Comparison of ENCODE assay signal across 25 mouse cellular contexts in genomic region chr11:115337826-115338225, GRCm38 (mm10). TPM values are rescaled to one million over a fixed set of nuclear protein-coding genes. Genes with fewer than 3 reads are reported as not detected.
DNase-seq lines count a peak whose midpoint lies in the region; ATAC-seq and TF ChIP-seq lines count a peak whose summit lies in the region.
"Had no signal": no experiment of that assay in that cellular context is flagged by ENCODE, and none has a peak within 500 bp of the region (broad histone marks: within the 10 kb centered on the region; RNA-seq: fewer than 3 reads in every experiment).

No protein-coding gene starts in this region.

- peak; percentile 34 for DNase-seq in kidney, adult 11 months
- DNase-seq in kidney, postnatal 14 days = no peak
- peak; percentile 48 for DNase-seq in kidney, adult 9 months
- no peak for DNase-seq in kidney, adult 18-20 months
- DNase-seq in frontal cortex, adult 2 months (ENCODE audit: extremely low spot score in 1 of 2, low spot score in 1 of 2) = no peak
- DNase-seq: adrenal gland, adult 2 months; adrenal gland, postnatal 10 days; adrenal gland, postnatal 25 days; cerebellum, adult 11 months; cerebellum, adult 18-20 months; cerebellum, adult 8-10 months; cerebellum, adult 9-11 months; cerebellum, postnatal 14 days; cerebellum, postnatal 36 days; embryo, embryonic 11 days had no signal

- peak overlapping the region; percentile 57 for H3K27ac ChIP-seq in intestine, postnatal 0 days (ENCODE audit: low read depth, low read length)
- peak overlapping the region; percentile 36; the same call in 1 of the 2 replicates for H3K27ac ChIP-seq in small intestine, adult 2 months (ENCODE audit: insufficient read depth, low read depth, low read length)
- H3K27ac ChIP-seq: embryonic facial prominence, embryonic 13.5 days; embryonic facial prominence, embryonic 15.5 days; forebrain, embryonic 10.5 days; forebrain, embryonic 12.5 days had no signal

- H3K9me3 ChIP-seq in intestine, postnatal 0 days (ENCODE audit: control insufficient read depth) = no peaks in the 10 kb centered on the region
- H3K9me3 ChIP-seq: embryonic facial prominence, embryonic 13.5 days; embryonic facial prominence, embryonic 15.5 days; forebrain, embryonic 10.5 days; forebrain, embryonic 12.5 days had no signal

- H3K4me1 ChIP-seq in intestine, postnatal 0 days (replicated peaks; ENCODE audit: control insufficient read depth, insufficient read depth, low read length) = peaks cover 13% of the 10 kb centered on the region; the same call in 1 of the 2 replicates
- peaks cover 33% of the 10 kb centered on the region for H3K4me1 ChIP-seq in small intestine, adult 2 months (ENCODE audit: control insufficient read depth, insufficient read depth, insufficient read length, low read length)

- no peak overlapping the region for H3K4me3 ChIP-seq in intestine, postnatal 0 days (ENCODE audit: low read depth, low read length)
- no peak overlapping the region for H3K4me3 ChIP-seq in small intestine, adult 2 months (ENCODE audit: low read depth, low read length)
- H3K4me3 ChIP-seq: embryonic facial prominence, embryonic 13.5 days; embryonic facial prominence, embryonic 15.5 days; erythroblast, embryonic 14.5 days; forebrain, embryonic 10.5 days; forebrain, embryonic 12.5 days had no signal

- ATAC-seq in intestine, postnatal 0 days = peak; percentile 44; the same call in 1 of the 2 replicates
- ATAC-seq: forebrain, embryonic 14.5 days had no signal

- no peak for TF ChIP-seq POLR2A in small intestine, adult 2 months (IDR thresholded peaks at IDR 0.05; ENCODE audit: low read depth, low read length)

- H3K9ac ChIP-seq in intestine, postnatal 0 days (ENCODE audit: low read depth, low read length) = no peak overlapping the region
- H3K9ac ChIP-seq: embryonic facial prominence, embryonic 13.5 days; embryonic facial prominence, embryonic 15.5 days; forebrain, embryonic 12.5 days had no signal

- no peaks in the 10 kb centered on the region for H3K36me3 ChIP-seq in intestine, postnatal 0 days (ENCODE audit: control insufficient read depth, insufficient read depth)
- H3K36me3 ChIP-seq in small intestine, adult 2 months (ENCODE audit: control insufficient read depth, insufficient read depth, low read length) = no peaks in the 10 kb centered on the region
- H3K36me3 ChIP-seq: embryonic facial prominence, embryonic 13.5 days; embryonic facial prominence, embryonic 15.5 days; forebrain, embryonic 10.5 days; forebrain, embryonic 12.5 days had no signal

- H3K27me3 ChIP-seq in intestine, postnatal 0 days (replicated peaks; ENCODE audit: control insufficient read depth, insufficient read depth, low read length) = peaks cover 37% of the 10 kb centered on the region
- peaks cover 16% of the 10 kb centered on the region for H3K27me3 ChIP-seq in small intestine, adult 2 months (ENCODE audit: control insufficient read depth, insufficient read depth, low read length)

- WGBS in intestine, postnatal 0 days = 20% methylated on average over 1 of the region's 1 CpGs
- 21% methylated on average over 1 of the region's 1 CpGs for WGBS in small intestine, adult 2 months

- H3K4me2 ChIP-seq in intestine, postnatal 0 days (replicated peaks; ENCODE audit: low read depth) = peak overlapping the region; percentile 21; the same call in 1 of the 2 replicates
- H3K4me2 ChIP-seq: embryonic facial prominence, embryonic 13.5 days; embryonic facial prominence, embryonic 15.5 days; forebrain, embryonic 12.5 days had no signal

- TF ChIP-seq CTCF in intestine, postnatal 0 days (IDR thresholded peaks at IDR 0.05; ENCODE audit: low read depth) = no peak
- no peak for TF ChIP-seq CTCF in small intestine, adult 2 months (IDR thresholded peaks at IDR 0.05; ENCODE audit: extremely low read depth, insufficient read length, insufficient replicate concordance, low read depth, low read length)

RNA-seq across cellular contexts. Expression of gene Otop3, which starts 3.3 kb away (rescaled TPM):
- polyA plus RNA-seq in intestine, postnatal 0 days (2015; fragmentation: Nextera tagmentation; extraction: Ambion mirVana) = 2.3 and 4.3 TPM in 2 replicates
- 0.61 and 93.4 TPM in 2 replicates for polyA plus RNA-seq in small intestine, adult 2 months (2012; rRNA removed)
- polyA plus RNA-seq in frontal cortex, adult 2 months (2012; rRNA removed) = 0.30 and 0.34 TPM in 2 replicates
- polyA plus RNA-seq: C2C12; embryonic facial prominence, embryonic 11.5 days; embryonic facial prominence, embryonic 13.5 days; erythroblast, embryonic 14.5 days; forebrain, embryonic 10.5 days; forebrain, embryonic 12.5 days had no signal

RNA-seq across cellular contexts. Expression of gene Ush1g, which starts 16.0 kb away (rescaled TPM):
- 0.05 and 0.09 TPM in 2 replicates for polyA plus RNA-seq in intestine, postnatal 0 days (2015; fragmentation: Nextera tagmentation; extraction: Ambion mirVana)
- 0.05 and 0.08 TPM in 2 replicates for polyA plus RNA-seq in small intestine, adult 2 months (2012; rRNA removed)
- polyA plus RNA-seq in frontal cortex, adult 2 months (2012; rRNA removed) = 7.8 and 8.6 TPM in 2 replicates
- polyA plus RNA-seq: embryonic facial prominence, embryonic 11.5 days; embryonic facial prominence, embryonic 13.5 days; erythroblast, embryonic 14.5 days; forebrain, embryonic 10.5 days; forebrain, embryonic 12.5 days; forebrain, embryonic 14.5 days had no signal

RNA-seq across cellular contexts. Expression of gene Hid1, which starts 29.7 kb away (rescaled TPM):
- polyA plus RNA-seq in intestine, postnatal 0 days (2015; fragmentation: Nextera tagmentation; extraction: Ambion mirVana) = 10.8 and 12.1 TPM in 2 replicates
- 30.2 and 37.6 TPM in 2 replicates for polyA plus RNA-seq in small intestine, adult 2 months (2012; rRNA removed)
- polyA plus RNA-seq in frontal cortex, adult 2 months (2012; rRNA removed) = 97.9 and 106 TPM in 2 replicates
- polyA plus RNA-seq: erythroblast, embryonic 14.5 days had no signal

RNA-seq across cellular contexts. Expression of gene Otop2, which starts 30.9 kb away (rescaled TPM):
- 0.05 TPM in 1 of 2 replicates, not detected in the other for polyA plus RNA-seq in intestine, postnatal 0 days (2015; fragmentation: Nextera tagmentation; extraction: Ambion mirVana)
- 0.08 and 1.3 TPM in 2 replicates for polyA plus RNA-seq in small intestine, adult 2 months (2012; rRNA removed)
- polyA plus RNA-seq in frontal cortex, adult 2 months (2012; rRNA removed) = 14.6 and 19.2 TPM in 2 replicates
- polyA plus RNA-seq: adrenal gland, adult 2 months; C2C12; embryonic facial prominence, embryonic 11.5 days; erythroblast, embryonic 14.5 days; forebrain, embryonic 12.5 days; forebrain, embryonic 14.5 days had no signal

RNA-seq across cellular contexts. Expression of gene Fads6, which starts 40.4 kb away (rescaled TPM):
- polyA plus RNA-seq in intestine, postnatal 0 days (2015; fragmentation: Nextera tagmentation; extraction: Ambion mirVana) = 0.26 and 0.55 TPM in 2 replicates
- polyA plus RNA-seq in small intestine, adult 2 months (2012; rRNA removed) = 0.71 and 1.4 TPM in 2 replicates
- polyA plus RNA-seq in frontal cortex, adult 2 months (2012; rRNA removed) = 13.2 and 13.9 TPM in 2 replicates

Comparison
In these comparisons a context has a peak if more than half of its experiments do, and no peak if none do; other contexts are left out.
1. DNase-seq: peak in kidney, adult 11 months (single experiment) and kidney, adult 9 months (single experiment); none in kidney, postnatal 14 days (single experiment), kidney, adult 18-20 months (single experiment) and frontal cortex, adult 2 months (0 of 2).